Mouse (Mus musculus) left cerebral cortex, postnatal 4 days (tissue): ENCODE measurements at regions not wholly inside any gene's neighbourhood (a gene's known extent, or its start where the extent isn't known, plus 50 kb on each side); places are given as distances from the start of the nearest gene placed in this dataset.
"Not testable (repeated sequence)": the region's sequence is repeated elsewhere in the genome, so short reads cannot be mapped to it uniquely, and the experiment has no call there.

Experiments used
- DNase-seq: peaks from one replicate; pipeline ENCODE4 v3.0.0-alpha.2; 2022
- intact Hi-C: fragments of 180-260 bp; cut with DNase I; formaldehyde crosslinking; loops from one replicate; pipeline ENCODE4 v1.15.1; 2025

- intact Hi-C loops = no loop called here
- peak; percentile 13 for DNase-seq
Measured at GRCm38 (mm10) chr10:11515144-11515543, 171.9 kb downstream of the Epm2a start.

GRCm38 (mm10) chr10:11517122-11517521 lies 173.9 kb downstream of the Epm2a start:
- DNase-seq = peak; percentile 43
- intact Hi-C loops = no loop called here

GRCm38 (mm10) chr10:11531343-11531742 lies 188.1 kb downstream of the Epm2a start:
- intact Hi-C loops = no loop called here
- no peak for DNase-seq

GRCm38 (mm10) chr10:11555376-11555775 lies 212.2 kb downstream of the Epm2a start:
- intact Hi-C loops, DNase-seq: not testable (repeated sequence)

GRCm38 (mm10) chr10:11570523-11571055 lies 227.4 kb downstream of the Epm2a start:
- peak; percentile 17 for DNase-seq
- intact Hi-C loops = no loop called here

- intact Hi-C loops = no loop called here
- DNase-seq = no peak
Measured at GRCm38 (mm10) chr10:11608451-11608850, 265.2 kb downstream of the Epm2a start.

- intact Hi-C loops = not testable (repeated sequence)
Measured at GRCm38 (mm10) chr10:11609092-11609491, 265.9 kb downstream of the Epm2a start.

GRCm38 (mm10) chr10:11648151-11648550 lies 304.9 kb downstream of the Epm2a start:
- DNase-seq = no peak
- intact Hi-C loops = no loop called here

More at GRCm38 (mm10) chr10:11609092-11609491, 265.9 kb downstream of the Epm2a start:
- not testable (repeated sequence) for DNase-seq

GRCm38 (mm10) chr10:11660056-11660770 lies 317.0 kb downstream of the Epm2a start:
- no peak for DNase-seq
- intact Hi-C loops = no loop called here

- intact Hi-C loops = no loop called here
- peak; percentile 10 for DNase-seq
Measured at GRCm38 (mm10) chr10:11661660-11662250, 318.6 kb downstream of the Epm2a start.

GRCm38 (mm10) chr10:11709742-11710141 lies 366.5 kb downstream of the Epm2a start:
- intact Hi-C loops = no loop called here
- DNase-seq = no peak

- DNase-seq = no peak
- intact Hi-C loops = no loop called here
Measured at GRCm38 (mm10) chr10:11724775-11725174, 381.6 kb downstream of the Epm2a start.

- intact Hi-C loops = no loop called here
- DNase-seq = no peak
Measured at GRCm38 (mm10) chr10:11729536-11729935, 386.3 kb downstream of the Epm2a start.

- intact Hi-C loops = no loop called here
- DNase-seq = peak; percentile 3
Measured at GRCm38 (mm10) chr10:11739574-11740368, 396.6 kb downstream of the Epm2a start.

GRCm38 (mm10) chr10:11745587-11745986 lies 402.4 kb downstream of the Epm2a start:
- intact Hi-C loops = no loop called here
- DNase-seq = no peak

GRCm38 (mm10) chr10:11746959-11747358 lies 403.8 kb downstream of the Epm2a start:
- no peak for DNase-seq
- intact Hi-C loops = no loop called here

GRCm38 (mm10) chr10:11755105-11755730 lies 412.0 kb downstream of the Epm2a start:
- DNase-seq = no peak
- intact Hi-C loops = no loop called here

GRCm38 (mm10) chr10:11777894-11778293 lies 434.7 kb downstream of the Epm2a start:
- intact Hi-C loops = no loop called here
- no peak for DNase-seq

- DNase-seq = no peak
- intact Hi-C loops = no loop called here
Measured at GRCm38 (mm10) chr10:11780302-11780701, 437.1 kb downstream of the Epm2a start.

- no peak for DNase-seq
Measured at GRCm38 (mm10) chr10:11787240-11787639, 444.0 kb downstream of the Epm2a start.

GRCm38 (mm10) chr10:11799510-11799909 lies 456.3 kb downstream of the Epm2a start:
- intact Hi-C loops = no loop called here
- DNase-seq = no peak

More at GRCm38 (mm10) chr10:11787240-11787639, 444.0 kb downstream of the Epm2a start:
- intact Hi-C loops = no loop called here
